Mouse (Mus musculus) embryo, embryonic 11 days (tissue): Measurements from ENCODE around the gene Capg.

Experiments used
- DNase-seq: peaks from one replicate; pipeline ENCODE4 v3.0.0-alpha.2; 2015

Gene Capg

GRCm38 (mm10) chr6:72571826-72572225 lies 27.6 kb downstream of the Capg start:
- no peak for DNase-seq

DNA sequence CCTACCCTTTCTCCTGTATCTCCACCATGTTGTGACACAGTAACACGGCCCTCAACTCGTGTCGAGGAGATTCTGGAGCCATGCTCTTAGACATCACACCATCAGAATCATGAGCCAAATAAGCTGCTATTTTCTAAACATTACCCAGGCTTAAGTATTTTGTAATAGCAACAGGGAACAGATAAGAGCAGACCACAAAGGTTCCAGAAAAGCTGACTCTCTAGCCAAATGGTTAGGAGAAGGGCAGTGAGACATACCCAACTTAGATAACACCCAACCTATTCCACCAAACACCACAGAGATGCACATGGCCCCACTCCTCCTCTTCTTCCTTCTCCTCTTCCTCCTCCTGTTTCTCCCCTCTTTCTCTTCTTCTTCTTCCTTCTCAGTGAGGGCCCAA lies 31.9 kb downstream of the Capg start:
- no peak for DNase-seq

- no peak for DNase-seq
Measured at GRCm38 (mm10) chr6:72581625-72582382, 37.6 kb downstream of the Capg start.

DNA sequence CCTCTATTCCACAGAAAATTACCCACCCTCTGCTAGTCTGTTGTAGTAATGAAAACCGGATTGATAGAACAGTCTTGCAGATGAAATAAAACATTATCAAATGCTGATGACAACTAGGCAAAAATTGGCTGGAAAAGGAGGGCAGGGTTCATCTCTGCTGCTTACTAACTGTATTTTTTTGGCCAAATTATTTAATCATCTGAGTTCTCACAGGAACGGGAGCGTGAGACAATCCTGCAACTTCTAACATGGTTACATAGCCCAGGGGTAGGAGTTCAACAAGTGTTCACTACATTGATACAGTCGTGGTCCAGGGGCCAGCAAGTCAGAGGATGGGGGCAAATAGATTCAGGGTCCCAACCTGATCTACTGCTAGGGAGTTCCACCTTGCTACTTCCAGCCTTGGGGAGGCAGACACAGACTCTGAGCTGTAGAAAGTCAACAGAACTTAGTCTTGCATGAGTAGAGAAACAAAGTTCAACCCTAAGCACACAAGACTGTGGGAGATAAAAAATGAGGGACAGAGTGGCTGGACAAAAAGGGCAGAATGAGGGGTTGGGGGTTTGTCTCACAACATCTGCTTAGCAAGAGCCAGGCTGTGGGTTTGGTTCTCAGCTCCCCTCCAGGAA lies 39.1 kb downstream of the Capg start:
- no peak for DNase-seq

DNA sequence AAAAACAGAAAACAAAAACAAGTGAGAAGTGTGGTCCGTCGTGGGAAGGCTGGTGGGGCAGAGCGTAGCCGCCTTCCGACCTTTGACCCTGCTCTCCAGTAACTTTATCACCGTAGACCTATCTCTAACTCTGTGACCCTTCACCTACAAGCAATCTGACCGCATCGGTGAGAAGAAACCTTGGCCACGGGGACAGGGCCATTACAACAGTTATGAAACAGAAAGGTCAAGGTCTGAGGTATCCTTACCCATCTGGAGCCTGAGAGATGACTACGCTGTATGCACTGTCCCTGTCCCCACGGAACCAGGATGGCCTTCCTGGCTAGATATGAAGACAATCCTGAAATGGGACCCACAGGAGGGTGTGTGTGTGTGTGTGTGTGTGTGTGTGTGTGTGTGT lies 40.0 kb downstream of the Capg start:
- no peak for DNase-seq

GRCm38 (mm10) chr6:72586701-72587100 lies 42.5 kb downstream of the Capg start:
- DNase-seq, result no peak

- DNase-seq, result no peak
Measured at GRCm38 (mm10) chr6:72588307-72588706, 44.1 kb downstream of the Capg start.

GRCm38 (mm10) chr6:72590111-72590510 lies 45.9 kb downstream of the Capg start:
- no peak for DNase-seq

- no peak for DNase-seq
Measured at GRCm38 (mm10) chr6:72593011-72593803, 49.0 kb downstream of the Capg start.

- no peak for DNase-seq
Measured at GRCm38 (mm10) chr6:72593914-72594313, 49.7 kb downstream of the Capg start.

DNA sequence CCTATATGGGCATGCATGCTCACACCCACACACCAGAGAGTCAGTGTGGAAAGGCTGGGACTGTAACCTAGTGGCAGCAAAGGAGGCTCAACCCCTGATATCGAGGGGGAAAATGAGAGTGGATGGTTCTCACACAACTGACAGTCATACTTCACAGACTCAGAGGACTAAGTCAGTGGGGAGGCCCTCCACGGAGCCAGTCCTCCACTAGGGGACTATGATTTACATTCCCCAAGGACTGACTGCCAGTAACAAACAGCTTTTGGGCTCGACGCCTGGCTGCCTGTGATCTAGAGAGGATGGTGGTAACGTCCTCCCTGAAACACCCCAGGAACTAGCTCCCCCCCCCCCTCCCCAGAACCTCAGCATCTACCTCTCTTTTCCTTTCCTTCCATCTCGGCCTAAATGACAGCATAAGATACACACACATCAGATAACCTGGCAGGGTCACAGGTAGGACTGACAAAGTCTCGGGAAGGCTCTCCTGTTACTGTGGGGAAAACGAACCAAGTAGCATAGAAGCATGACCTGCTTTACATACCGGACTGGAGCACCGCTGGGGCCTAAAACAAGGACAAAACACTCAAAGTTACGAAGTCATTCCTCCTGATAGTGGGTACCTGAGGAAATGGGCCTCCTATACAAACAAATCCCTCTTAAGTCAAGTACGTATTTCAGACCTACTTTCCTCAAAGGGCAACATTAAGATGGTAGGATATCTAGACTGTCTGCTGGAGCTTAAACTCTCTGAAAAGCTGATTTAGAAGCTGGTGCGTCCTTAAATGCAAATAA lies 53.1 kb downstream of the Capg start:
- DNase-seq, result no peak

DNA sequence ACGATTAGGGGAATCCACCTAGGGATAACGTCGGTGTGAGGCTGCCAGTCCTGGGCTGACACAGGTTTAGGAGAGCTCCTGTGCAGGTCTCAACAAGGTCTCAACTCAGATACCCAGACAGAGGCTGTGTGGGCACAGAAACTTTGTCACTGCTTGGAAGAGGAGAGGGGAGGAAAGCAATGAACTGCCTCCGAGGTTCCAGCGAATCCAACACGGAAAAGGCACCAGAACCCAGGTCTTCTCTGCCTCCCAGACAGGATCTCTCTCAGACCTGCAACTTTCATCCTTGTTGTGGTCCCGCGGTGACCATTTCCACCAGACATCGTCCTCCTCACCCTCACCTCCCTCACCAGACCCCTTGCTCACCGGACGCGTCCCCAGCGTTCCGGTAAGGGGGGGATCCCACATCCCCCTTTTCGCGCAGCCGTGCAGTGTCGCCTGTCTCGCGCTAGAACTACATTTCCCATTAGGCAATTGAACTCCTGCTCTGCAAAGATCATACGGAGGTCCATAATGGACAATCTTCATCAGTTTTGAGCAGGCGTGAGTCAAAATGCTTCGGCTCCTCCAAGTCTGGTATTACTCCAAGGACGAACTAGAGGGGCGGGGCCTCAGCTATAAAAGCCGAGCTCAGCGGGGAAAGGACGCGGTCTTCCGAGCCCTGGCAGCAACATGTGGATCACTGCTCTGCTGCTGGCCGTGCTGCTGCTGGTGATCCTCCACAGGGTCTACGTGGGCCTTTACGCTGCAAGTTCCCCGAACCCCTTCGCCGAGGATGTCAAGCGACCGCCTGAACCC lies 54.0 kb downstream of the Capg start, which contains the start of the genes Elmod3 and Retsat:
Gene Elmod3, minus strand, starts transcription at position 458 of the 798 bp plus-strand sequence.
Gene Retsat, plus strand, starts transcription at position 520 of the 798 bp plus-strand sequence.
- DNase-seq, result peak; percentile 96

GRCm38 (mm10) chr6:72598791-72599557 lies 54.8 kb downstream of the Capg start:
- no peak for DNase-seq

DNA sequence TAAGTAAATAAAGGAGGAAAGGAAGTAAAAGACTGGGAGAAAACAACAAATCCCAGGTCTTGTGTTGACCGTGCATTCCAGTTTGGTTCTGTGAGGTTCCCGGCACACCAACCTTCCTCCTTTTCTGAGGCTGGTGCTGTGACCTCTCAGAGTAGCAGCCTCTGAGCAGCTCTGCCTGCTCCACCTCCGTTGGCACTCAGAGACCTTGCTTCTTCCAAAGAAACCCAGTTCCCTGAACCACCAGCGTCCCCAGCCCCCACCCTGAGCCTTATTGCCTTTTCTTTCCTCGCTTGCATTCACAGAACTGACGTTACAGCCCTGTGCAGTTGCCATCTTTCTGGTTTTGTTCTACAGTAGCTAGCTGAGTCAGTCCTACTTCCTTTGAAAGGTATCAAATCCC lies 56.0 kb downstream of the Capg start:
- no peak for DNase-seq

DNA sequence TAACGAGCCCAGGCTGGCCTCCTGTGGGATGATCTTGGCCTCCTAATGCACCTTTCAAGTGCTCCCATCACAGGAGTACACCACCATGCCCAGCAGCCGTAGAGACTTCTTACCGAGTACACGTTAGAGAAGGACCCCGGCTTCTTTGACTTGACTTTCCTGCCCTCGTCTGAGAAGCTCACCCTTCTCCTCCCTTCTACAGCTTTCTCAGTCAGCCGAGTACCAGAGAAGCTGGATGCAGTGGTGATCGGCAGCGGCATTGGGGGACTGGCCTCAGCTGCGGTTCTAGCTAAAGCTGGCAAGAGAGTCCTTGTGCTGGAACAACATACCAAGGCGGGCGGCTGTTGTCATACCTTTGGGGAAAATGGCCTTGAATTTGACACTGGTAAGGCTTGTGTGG lies 56.6 kb downstream of the Capg start:
- no peak for DNase-seq

DNA sequence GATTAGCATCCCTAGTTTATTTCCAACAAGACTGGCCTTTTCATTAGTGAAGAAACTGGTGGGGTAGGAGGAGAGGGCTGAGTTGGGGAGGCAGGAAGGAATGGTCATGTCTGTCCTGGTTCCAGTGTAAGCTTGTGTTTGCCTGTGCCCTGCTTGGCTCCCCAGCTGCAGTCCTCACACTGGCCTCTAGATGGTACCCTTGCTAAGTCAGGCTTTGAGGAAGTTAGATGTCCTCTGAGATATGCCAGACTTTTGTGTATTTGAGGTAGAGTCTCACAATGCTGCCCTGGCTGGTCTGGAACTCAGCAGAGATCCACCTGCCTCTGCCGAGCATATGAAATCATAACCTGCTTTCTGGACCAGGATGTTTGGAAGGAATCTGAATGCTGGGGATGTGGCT lies 57.5 kb downstream of the Capg start:
- peak; percentile 75 for DNase-seq

GRCm38 (mm10) chr6:72604066-72604465 lies 59.9 kb downstream of the Capg start:
- no peak for DNase-seq

DNA sequence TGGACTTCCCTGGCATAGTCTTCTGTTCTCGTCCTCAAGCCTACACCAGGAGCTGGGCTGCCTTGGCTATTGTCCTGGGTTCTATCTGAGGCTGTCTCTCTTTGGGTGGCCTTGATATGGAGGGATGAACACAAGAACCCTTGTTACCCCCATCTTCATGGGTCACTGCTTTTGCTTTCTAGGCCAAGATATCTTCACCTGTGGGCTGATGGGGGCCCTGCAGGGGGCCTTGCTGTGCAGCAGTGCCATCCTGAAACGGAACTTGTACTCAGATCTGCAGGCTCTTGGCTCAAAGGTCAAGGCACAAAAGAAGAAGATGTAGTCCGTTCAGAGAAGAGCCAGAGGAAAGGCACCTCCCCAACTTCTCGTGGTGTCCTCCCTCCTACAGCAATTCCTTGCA lies 62.9 kb downstream of the Capg start:
- DNase-seq, result no peak

GRCm38 (mm10) chr6:72607676-72608075 lies 63.5 kb downstream of the Capg start:
- DNase-seq, result no peak

DNA sequence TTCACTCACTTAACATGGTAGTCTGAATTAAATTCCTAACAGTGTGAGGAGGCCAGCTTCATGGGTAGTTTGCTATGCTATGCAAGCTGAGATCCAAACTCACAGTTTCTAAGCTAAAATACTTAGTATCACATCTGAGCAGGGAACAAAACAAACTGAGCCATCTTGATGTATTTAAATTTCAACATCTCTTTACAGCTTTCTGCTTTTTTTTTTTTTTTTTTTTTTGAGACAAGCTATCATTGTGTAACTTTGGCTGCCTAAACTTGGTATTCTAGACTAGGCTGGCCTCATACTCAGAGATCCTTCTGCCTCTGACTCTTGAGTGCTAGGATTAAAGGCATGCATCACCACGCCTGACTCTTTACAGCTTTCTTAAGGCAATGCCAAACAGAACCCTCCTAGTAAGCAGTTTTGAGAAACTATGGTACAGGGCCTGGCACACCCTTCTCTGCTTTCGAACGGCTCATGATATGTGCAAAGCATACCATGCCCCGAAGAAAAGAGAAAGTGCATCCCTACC lies 64.5 kb downstream of the Capg start:
- no peak for DNase-seq

GRCm38 (mm10) chr6:72610261-72610660 lies 66.1 kb downstream of the Capg start:
- DNase-seq, result no peak
